Mouse (Mus musculus) limb, embryonic 11.5 days (tissue): ENCODE results near the gene Rad51c. TPM values are rescaled to one million over a fixed set of nuclear protein-coding genes. Genes with fewer than 3 reads are reported as not detected.
"Not testable (repeated sequence)": the region's sequence is repeated elsewhere in the genome, so short reads cannot be mapped to it uniquely, and the experiment has no call there.

Source experiments
- ATAC-seq: fragments of 200-750 bp; cut with Nextera tagmentation; 2 replicates; pipeline ENCODE4 v1.8.0; 2017; ENCODE audit warnings: low read depth; ENCODE audit not compliant: insufficient number of reproducible peaks, low FRiP score, low TSS enrichment
- DNase-seq: peaks from one replicate; pipeline ENCODE4 v3.0.0-alpha.2; 2015; ENCODE audit warnings: low spot score
- H3K27ac ChIP-seq: fragments of 300-500 bp; sonication (generic); replicated peaks from 2 replicates; pipeline ENCODE4 v1.5.1; 2014; ENCODE audit warnings: low read depth, mild to moderate bottlenecking, low read length
- H3K27me3 ChIP-seq: fragments of 300-500 bp; sonication (generic); 2 replicates; pipeline ENCODE4 v1.6.1; 2014; ENCODE audit warnings: mild to moderate bottlenecking, low read length, mixed read lengths; ENCODE audit not compliant: control insufficient read depth, insufficient read depth
- H3K36me3 ChIP-seq: fragments of 300-500 bp; sonication (generic); 2 replicates; pipeline ENCODE4 v1.6.1; 2014; ENCODE audit warnings: mild to moderate bottlenecking, low read length, moderate library complexity, mixed read lengths; ENCODE audit not compliant: control insufficient read depth, insufficient read depth
- H3K4me1 ChIP-seq: fragments of 300-500 bp; sonication (generic); 2 replicates; pipeline ENCODE4 v1.6.1; 2014; ENCODE audit warnings: low read length, mixed read lengths; ENCODE audit not compliant: control insufficient read depth, insufficient read depth
- H3K4me2 ChIP-seq: fragments of 300-500 bp; sonication (generic); 2 replicates; pipeline ENCODE4 v1.6.1; 2014; ENCODE audit warnings: low read depth, mild to moderate bottlenecking, moderate library complexity; ENCODE audit not compliant: severe bottlenecking
- H3K4me3 ChIP-seq: fragments of 300-500 bp; sonication (generic); 2 replicates; pipeline ENCODE4 v1.5.1; 2014; ENCODE audit warnings: low read depth, low read length
- H3K9ac ChIP-seq: fragments of 300-500 bp; sonication (generic); 2 replicates; pipeline ENCODE4 v1.6.1; 2014; ENCODE audit warnings: mild to moderate bottlenecking, low read length
- H3K9me3 ChIP-seq: fragments of 300-500 bp; sonication (generic); 2 replicates; pipeline ENCODE4 v1.6.1; 2016; ENCODE audit warnings: low read length; ENCODE audit not compliant: control insufficient read depth
- WGBS: fragments of 180-500 bp; shearing (Covaris S2); extraction: QIAGEN DNeasy Blood & Tissue Kit; methylation state at CpG from one replicate; pipeline ENCODE4 v1.1.7; 2014; 5-methylcytosine and 5-hydroxymethylcytosine counted together
- polyA plus RNA-seq: library from polyadenylated mRNA; unstranded; fragments of >200 nt; fragmentation: Nextera tagmentation; extraction: Ambion mirVana; gene quantifications from 2 replicates; pipeline ENCODE4 v1.2.1, GENCODE M21; 2014

Rad51c gene
- polyA plus RNA-seq, 1 experiment from 2014 or later = 14.5 TPM

DNA sequence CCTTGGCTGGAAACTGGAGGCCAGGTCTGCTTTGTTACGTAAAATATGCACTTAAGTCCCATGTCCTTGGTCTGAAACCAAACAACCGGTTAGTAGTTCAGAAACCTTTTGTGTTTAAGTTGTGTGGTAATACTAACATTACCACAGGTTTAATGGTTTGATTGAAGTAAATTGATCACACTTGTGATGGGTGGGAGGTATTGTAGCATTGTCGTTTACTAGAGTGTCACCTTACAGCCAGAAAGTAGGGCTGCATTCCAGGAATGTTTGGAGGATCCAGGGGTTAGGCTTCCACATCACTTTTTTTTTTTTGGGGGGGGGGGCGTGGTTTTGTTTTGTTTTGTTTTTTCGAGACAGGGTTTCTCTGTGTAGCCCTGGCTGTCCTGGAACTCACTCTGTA is 11.4 kb upstream of the Rad51c start:
- H3K9me3 ChIP-seq = no peaks in the 10 kb centered on the region
- no peak overlapping the region for H3K27ac ChIP-seq
- H3K4me2 ChIP-seq = no peak overlapping the region
- H3K4me3 ChIP-seq = no peak overlapping the region
- no peaks in the 10 kb centered on the region for H3K36me3 ChIP-seq
- WGBS = 59% methylated on average over 5 of the region's 5 CpGs
- no peaks in the 10 kb centered on the region for H3K27me3 ChIP-seq
- ATAC-seq = no peak
- DNase-seq = no peak
- H3K4me1 ChIP-seq = no peaks in the 10 kb centered on the region
- H3K9ac ChIP-seq = no peak overlapping the region

- not testable (repeated sequence) for H3K4me2 ChIP-seq, H3K36me3 ChIP-seq, H3K4me1 ChIP-seq, H3K9ac ChIP-seq, H3K4me3 ChIP-seq, H3K9me3 ChIP-seq, ATAC-seq, H3K27ac ChIP-seq, H3K27me3 ChIP-seq, DNase-seq
- 74% methylated on average over 3 of the region's 3 CpGs for WGBS
Observed at GRCm38 (mm10) chr11:87413412-87413811, 8.7 kb upstream of the Rad51c start.

GRCm38 (mm10) chr11:87404111-87404853 is 472 bp downstream of the Rad51c start:
- ATAC-seq (peak; percentile 85), DNase-seq (peak; percentile 99)
- Histone ChIP-seq H3K27ac (peak overlapping the region; percentile 95), H3K27me3 (no peaks in the 10 kb centered on the region), H3K4me1 (peaks cover 4% of the 10 kb centered on the region; the same call in 1 of the 2 replicates), H3K9me3 (no peaks in the 10 kb centered on the region), H3K4me3 (peak overlapping the region; percentile 57), H3K9ac (peak overlapping the region; percentile 72), H3K4me2 (peak overlapping the region; percentile 64), H3K36me3 (no peaks in the 10 kb centered on the region)
- whole genome bisulfite sequencing = 2% methylated on average over 58 of the region's 58 CpGs

DNA sequence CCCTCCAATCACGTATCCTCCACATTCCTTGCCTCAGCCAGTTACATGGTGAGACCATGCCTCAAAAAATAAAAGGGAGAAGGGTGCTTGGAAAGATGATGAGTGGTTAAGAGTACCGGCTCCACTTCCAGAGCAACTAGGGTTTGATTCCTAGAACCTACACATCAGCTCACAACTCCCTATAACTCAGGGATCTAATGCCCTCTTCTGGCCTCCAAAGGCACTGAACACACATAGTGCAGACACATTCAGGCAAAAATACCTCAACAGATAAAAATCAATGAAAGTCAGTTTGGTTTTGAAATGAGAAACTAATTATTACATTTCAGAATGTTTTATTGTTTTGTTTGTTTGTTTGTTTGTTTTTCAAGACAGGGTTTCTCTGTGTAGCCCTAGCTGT is 6.4 kb downstream of the Rad51c start:
- no peak overlapping the region for H3K27ac ChIP-seq
- H3K27me3 ChIP-seq = no peaks in the 10 kb centered on the region
- H3K9ac ChIP-seq = no peak overlapping the region
- H3K36me3 ChIP-seq = no peaks in the 10 kb centered on the region
- no peak overlapping the region for H3K4me3 ChIP-seq
- ATAC-seq = no peak
- 89% methylated on average over 2 of the region's 2 CpGs for WGBS
- no peaks in the 10 kb centered on the region for H3K9me3 ChIP-seq
- DNase-seq = no peak
- H3K4me2 ChIP-seq = no peak overlapping the region
- H3K4me1 ChIP-seq = no peaks in the 10 kb centered on the region

GRCm38 (mm10) chr11:87393855-87394254 is 10.9 kb downstream of the Rad51c start:
- Histone ChIP-seq H3K4me1 (no peaks in the 10 kb centered on the region), H3K9me3 (no peaks in the 10 kb centered on the region), H3K4me2 (no peak overlapping the region), H3K36me3 (no peaks in the 10 kb centered on the region), H3K9ac (no peak overlapping the region), H3K27ac (no peak overlapping the region), H3K27me3 (no peaks in the 10 kb centered on the region), H3K4me3 (no peak overlapping the region)
- WGBS = 48% methylated on average over 1 of the region's 1 CpGs
- ATAC-seq (no peak), DNase-seq (peak; percentile 25)

- WGBS = 94% methylated on average over 1 of the region's 1 CpGs
- no peak for DNase-seq
- no peak overlapping the region for H3K4me2 ChIP-seq
- H3K4me1 ChIP-seq = no peaks in the 10 kb centered on the region
- H3K36me3 ChIP-seq = no peaks in the 10 kb centered on the region
- no peaks in the 10 kb centered on the region for H3K27me3 ChIP-seq
- H3K9ac ChIP-seq = no peak overlapping the region
- H3K4me3 ChIP-seq = no peak overlapping the region
- no peak overlapping the region for H3K27ac ChIP-seq
- no peak for ATAC-seq
- no peaks in the 10 kb centered on the region for H3K9me3 ChIP-seq
Observed at GRCm38 (mm10) chr11:87385676-87386075, 19.1 kb downstream of the Rad51c start.

- Histone ChIP-seq H3K9ac (no peak overlapping the region), H3K27ac (no peak overlapping the region), H3K4me2 (no peak overlapping the region), H3K36me3 (no peaks in the 10 kb centered on the region), H3K4me1 (no peaks in the 10 kb centered on the region), H3K27me3 (no peaks in the 10 kb centered on the region), H3K9me3 (no peaks in the 10 kb centered on the region), H3K4me3 (no peak overlapping the region)
- no peak for DNase-seq
- no peak for ATAC-seq
- 95% methylated on average over 4 of the region's 4 CpGs for WGBS
Observed at GRCm38 (mm10) chr11:87384551-87384950, 20.2 kb downstream of the Rad51c start.

DNA sequence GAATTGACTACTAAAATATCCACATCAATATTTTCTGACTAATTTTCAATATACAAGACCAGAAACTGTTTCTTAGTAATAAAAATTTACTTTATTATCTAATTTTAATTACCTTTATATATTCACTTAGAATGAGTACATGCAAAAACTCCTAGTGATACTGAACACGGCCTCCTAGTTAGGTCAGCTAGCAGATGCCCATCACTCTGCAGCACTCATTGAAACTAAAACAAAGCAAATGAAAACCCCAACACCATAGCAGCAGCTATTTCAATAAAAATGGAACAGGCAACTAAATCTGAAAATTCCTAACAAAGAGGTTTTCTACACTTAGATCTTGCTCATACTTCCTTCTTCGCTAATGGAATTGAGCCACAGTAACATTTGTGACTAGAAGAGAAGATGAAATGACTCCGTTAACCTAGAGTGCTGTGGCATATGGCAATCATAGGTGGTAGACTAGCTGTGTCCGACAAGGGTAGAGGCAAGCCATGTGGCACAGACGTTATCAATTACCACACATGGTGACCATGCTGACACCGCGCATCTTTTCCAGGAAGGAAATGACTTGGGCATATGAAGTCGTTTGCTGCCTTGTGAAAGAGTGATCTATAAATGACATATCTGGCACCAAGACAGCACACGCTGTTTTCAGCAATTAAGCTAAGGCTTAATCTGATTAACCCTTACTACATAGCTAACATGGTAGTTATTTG is 36.7 kb downstream of the Rad51c start:
- Histone ChIP-seq H3K36me3 (no peaks in the 10 kb centered on the region), H3K4me1 (no peaks in the 10 kb centered on the region), H3K27ac (no peak overlapping the region), H3K4me3 (no peak overlapping the region), H3K4me2 (no peak overlapping the region), H3K27me3 (no peaks in the 10 kb centered on the region), H3K9me3 (no peaks in the 10 kb centered on the region), H3K9ac (no peak overlapping the region)
- WGBS = 50% methylated on average over 9 of the region's 9 CpGs
- ATAC-seq (no peak), DNase-seq (no peak)
